Mouse (Mus musculus): ENCODE results near the gene Gpr155.

DNA sequence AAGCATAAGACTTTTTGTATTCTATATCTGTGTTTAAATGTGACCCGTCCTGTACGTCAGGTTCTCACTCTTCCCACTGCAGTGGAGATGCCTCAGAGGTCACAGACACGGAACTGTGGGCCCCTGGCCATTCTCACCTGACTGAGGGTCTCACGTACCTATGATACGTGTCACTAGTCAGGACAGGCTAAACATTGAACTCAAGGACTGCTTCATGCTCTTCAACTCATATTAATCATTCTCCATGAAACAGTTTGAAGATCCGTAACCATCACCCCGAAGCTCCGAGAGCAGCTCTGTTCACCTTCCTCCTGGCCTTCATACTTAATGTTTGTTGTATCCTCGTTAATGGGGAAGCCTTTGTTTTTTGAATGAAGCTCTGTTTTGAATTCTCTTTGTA is 68.9 kb downstream of the Gpr155 start:
- TF ChIP-seq CTCF (IDR thresholded peaks at IDR 0.05) = no peak
- no peak for TF ChIP-seq EP300 (IDR thresholded peaks at IDR 0.05)

All from lung, postnatal 0 days (tissue).